Mouse (Mus musculus) MEL (cell line): ENCODE data around the gene Ccdc162. TPM values are rescaled to one million over a fixed set of nuclear protein-coding genes. Genes with fewer than 3 reads are reported as not detected.

Experiments
- DNase-seq: peaks from one replicate; pipeline ENCODE4 v3.0.0; 2011; ENCODE audit warnings: low read depth, low spot score
- H3K27ac ChIP-seq: 2 replicates; pipeline ENCODE4 v1.5.1; 2012; ENCODE audit warnings: low read depth, mild to moderate bottlenecking, control low read depth, low read length, moderate library complexity; ENCODE audit not compliant: control insufficient read depth
- H3K27me3 ChIP-seq, 2 experiments: fragments of 150-350 bp in 1 of 2; sonication (generic) in 1 of 2; 2 replicates each; pipeline ENCODE4 v1.6.1; 2012; ENCODE audit warnings: low read length in 2 of 2, mild to moderate bottlenecking in 2 of 2, improper control_type of control experiment in 1 of 2, moderate library complexity in 1 of 2; ENCODE audit not compliant: insufficient read depth in 2 of 2, control insufficient read depth in 1 of 2
- H3K36me3 ChIP-seq, 2 experiments: 2 replicates each; pipeline ENCODE4 v1.6.1; 2012 to 2014; ENCODE audit warnings: low read length in 2 of 2, improper control_type of control experiment in 1 of 2, inconsistent platforms in 1 of 2, mild to moderate bottlenecking in 1 of 2; ENCODE audit not compliant: insufficient read depth in 2 of 2, control insufficient read depth in 1 of 2
- H3K4me1 ChIP-seq, 2 experiments: fragments of 150-350 bp in 1 of 2; sonication (generic) in 1 of 2; 2 replicates each; pipeline ENCODE4 v1.6.1; 2012; ENCODE audit warnings: low read length in 2 of 2, improper control_type of control experiment in 1 of 2, mild to moderate bottlenecking in 1 of 2; ENCODE audit not compliant: insufficient read depth in 2 of 2, control insufficient read depth in 1 of 2
- H3K4me3 ChIP-seq, 2 experiments: fragments of 150-350 bp in 1 of 2; sonication (generic) in 1 of 2; 2 replicates each; pipeline ENCODE4 v1.5.1; 2012; ENCODE audit warnings: low read depth in 2 of 2, low read length in 2 of 2, mild to moderate bottlenecking in 2 of 2, moderate library complexity in 2 of 2, control low read depth in 1 of 2, improper control_type of control experiment in 1 of 2; ENCODE audit not compliant: control insufficient read depth in 1 of 2, insufficient read depth in 1 of 2
- H3K79me2 ChIP-seq: 2 replicates; pipeline ENCODE4 v1.6.1; 2012; ENCODE audit warnings: mild to moderate bottlenecking, low read length, moderate library complexity; ENCODE audit not compliant: control insufficient read depth, poor library complexity, insufficient read depth
- H3K9ac ChIP-seq: 2 replicates; pipeline ENCODE4 v1.6.1; 2012; ENCODE audit warnings: low read depth, mild to moderate bottlenecking, control low read depth, low read length, moderate library complexity; ENCODE audit not compliant: control insufficient read depth, poor library complexity, severe bottlenecking
- H3K9me3 ChIP-seq: fragments of 150-350 bp; sonication (generic); replicated peaks from 2 replicates; pipeline ENCODE4 v1.6.1; 2012; ENCODE audit warnings: mild to moderate bottlenecking, low read length, improper control_type of control experiment, moderate library complexity; ENCODE audit not compliant: insufficient read depth
- CHD1 ChIP-seq: IDR thresholded peaks from 2 replicates; pipeline ENCODE4 v1.6.1; 2012; ENCODE audit warnings: low read depth, mild to moderate bottlenecking, inconsistent platforms, low read length, improper control_type of control experiment
- CHD2 ChIP-seq: IDR thresholded peaks from 2 replicates; pipeline ENCODE4 v1.6.1; 2011; ENCODE audit warnings: low read length, improper control_type of control experiment
- ELF1 ChIP-seq: IDR thresholded peaks from 2 replicates; pipeline ENCODE4 v1.6.1; 2014; ENCODE audit warnings: low read depth, mild to moderate bottlenecking, inconsistent platforms, low read length, improper control_type of control experiment, moderate library complexity
- ETS1 ChIP-seq: IDR thresholded peaks from 2 replicates; pipeline ENCODE4 v1.6.1; 2012; ENCODE audit warnings: low read depth, mild to moderate bottlenecking, inconsistent platforms, low read length, improper control_type of control experiment, moderate library complexity
- GATA1 ChIP-seq: IDR thresholded peaks from 2 replicates; pipeline ENCODE4 v1.6.1; 2011; ENCODE audit warnings: low read depth, low read length, improper control_type of control experiment
- MAFK ChIP-seq: IDR thresholded peaks from 2 replicates; pipeline ENCODE4 v1.6.1; 2011; ENCODE audit warnings: low read depth, mild to moderate bottlenecking, low read length, improper control_type of control experiment, borderline replicate concordance
- MAX ChIP-seq: IDR thresholded peaks from 2 replicates; pipeline ENCODE4 v1.6.1; 2011; ENCODE audit warnings: low read length, improper control_type of control experiment
- MAZ ChIP-seq: IDR thresholded peaks from 2 replicates; pipeline ENCODE4 v1.6.1; 2012; ENCODE audit warnings: low read depth, mild to moderate bottlenecking, inconsistent platforms, low read length, improper control_type of control experiment
- NRF1 ChIP-seq: IDR thresholded peaks from 2 replicates; pipeline ENCODE4 v1.6.1; 2014; ENCODE audit warnings: low read depth, mild to moderate bottlenecking, inconsistent platforms, low read length, improper control_type of control experiment, moderate library complexity; ENCODE audit not compliant: poor library complexity, insufficient read depth, severe bottlenecking
- POLR2A ChIP-seq, 2 experiments: IDR thresholded peaks; 2 replicates each; pipeline ENCODE4 v1.6.1; 2011 to 2012; ENCODE audit warnings: low read length in 2 of 2, mild to moderate bottlenecking in 2 of 2, control low read depth in 1 of 2, improper control_type of control experiment in 1 of 2, low read depth in 1 of 2, moderate library complexity in 1 of 2; ENCODE audit not compliant: control insufficient read depth in 1 of 2, insufficient read depth in 1 of 2, poor library complexity in 1 of 2
- RAD21 ChIP-seq: IDR thresholded peaks from 2 replicates; pipeline ENCODE4 v1.6.1; 2011; ENCODE audit warnings: mild to moderate bottlenecking, low read depth, low read length, improper control_type of control experiment
- RCOR1 ChIP-seq: IDR thresholded peaks from 2 replicates; pipeline ENCODE4 v1.6.1; 2012; ENCODE audit warnings: low read depth, mild to moderate bottlenecking, inconsistent platforms, low read length, improper control_type of control experiment
- UBTF ChIP-seq: IDR thresholded peaks from 2 replicates; pipeline ENCODE4 v1.6.1; 2012; ENCODE audit warnings: low read depth, mild to moderate bottlenecking, inconsistent platforms, low read length, improper control_type of control experiment, moderate library complexity, borderline replicate concordance; ENCODE audit not compliant: insufficient read depth
- USF1 ChIP-seq: IDR thresholded peaks from 2 replicates; pipeline ENCODE4 v1.6.1; 2014; ENCODE audit warnings: low read depth, mild to moderate bottlenecking, inconsistent platforms, low read length, improper control_type of control experiment, moderate library complexity
- USF2 ChIP-seq, 2 experiments: IDR thresholded peaks; 2 replicates each; pipeline ENCODE4 v1.6.1; 2011 to 2012; ENCODE audit warnings: improper control_type of control experiment in 2 of 2, low read length in 2 of 2, borderline replicate concordance in 1 of 2, inconsistent platforms in 1 of 2, low read depth in 1 of 2, mild to moderate bottlenecking in 1 of 2; ENCODE audit not compliant: insufficient read depth in 1 of 2
- ZKSCAN1 ChIP-seq: IDR thresholded peaks from 2 replicates; pipeline ENCODE4 v1.6.1; 2012; ENCODE audit warnings: low read depth, mild to moderate bottlenecking, inconsistent platforms, low read length, improper control_type of control experiment, moderate library complexity
- ZMIZ1 ChIP-seq: IDR thresholded peaks from 2 replicates; pipeline ENCODE4 v1.6.1; 2012; ENCODE audit warnings: low read depth, mild to moderate bottlenecking, inconsistent platforms, low read length, improper control_type of control experiment, moderate library complexity
- ZNF384 ChIP-seq: IDR thresholded peaks from 2 replicates; pipeline ENCODE4 v1.6.1; 2012; ENCODE audit warnings: low read depth, mild to moderate bottlenecking, inconsistent platforms, low read length, improper control_type of control experiment
- polyA plus RNA-seq, 2 experiments: library from polyadenylated mRNA; stranded (reverse) in 1 of 2; unstranded in 1 of 2; fragments of >175 nt in 1 of 2; fragments of >200 nt in 1 of 2; gene quantifications; 2 replicates each; pipeline versions ENCODE4 v1.2.1 to v1.2.4; 2012; ENCODE audit warnings: low replicate concordance in 2 of 2, low read depth in 1 of 2; ENCODE audit not compliant: insufficient read length in 2 of 2, insufficient read depth in 1 of 2, missing spikeins in 1 of 2
- total RNA-seq: library from RNA; depleted of rRNA; stranded (reverse); fragments of 300-350 nt; gene quantifications from 2 replicates; pipeline ENCODE4 v1.2.3, GENCODE M21; 2012

Ccdc162 gene
- total and polyA plus RNA-seq, 3 experiments: 0.06 TPM; not detected in 2

DNA sequence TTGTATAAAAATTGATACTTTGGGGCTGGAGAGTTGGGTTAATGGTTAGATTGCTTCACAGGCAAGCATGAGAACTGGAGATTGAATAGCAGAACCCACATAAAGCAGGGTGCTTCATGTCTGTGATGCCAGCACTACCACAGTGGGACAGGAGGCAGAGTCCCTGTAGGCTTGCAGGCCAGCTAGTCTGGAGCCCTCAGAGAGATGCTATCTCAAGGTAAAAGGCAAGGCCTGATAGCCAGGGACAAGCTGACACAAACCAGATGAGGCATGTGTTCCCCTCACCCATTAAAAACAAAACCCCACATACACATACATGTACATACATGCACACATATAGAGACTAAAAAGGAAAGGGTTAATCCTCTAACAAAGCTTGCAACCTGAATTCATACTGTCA, 41.6 kb upstream of the Ccdc162 start:
- no peak for DNase-seq
- TF ChIP-seq ZKSCAN1: no peak
- TF ChIP-seq POLR2A (IDR thresholded peaks at IDR 0.05; ENCODE audit: control insufficient read depth in 1 of 2, insufficient read depth in 1 of 2, low read depth in 1 of 2, low read length in 2 of 2, poor library complexity in 1 of 2): no peak
- no peak for TF ChIP-seq GATA1
- no peak for TF ChIP-seq NRF1
- TF ChIP-seq RCOR1: no peak
- TF ChIP-seq ELF1: no peak
- TF ChIP-seq ZNF384: no peak
- TF ChIP-seq USF2 (IDR thresholded peaks at IDR 0.05; ENCODE audit: borderline replicate concordance in 1 of 2, insufficient read depth in 1 of 2, low read depth in 1 of 2, low read length in 2 of 2): no peak
- TF ChIP-seq RAD21: no peak
- TF ChIP-seq MAX: no peak
- no peak for TF ChIP-seq CHD1
- TF ChIP-seq UBTF: no peak
- TF ChIP-seq ETS1: no peak
- no peak for TF ChIP-seq MAFK
- TF ChIP-seq CHD2: no peak
- no peak for TF ChIP-seq MAZ
- no peaks in the 10 kb centered on the region for H3K27me3 ChIP-seq
- H3K4me3 ChIP-seq: no peak overlapping the region
- H3K9me3 ChIP-seq: no peaks in the 10 kb centered on the region
- peaks cover 0 to 3% of the 10 kb centered on the region in 2 experiments; a peak in 1 of 4 replicates for H3K4me1 ChIP-seq
- H3K9ac ChIP-seq: no peak overlapping the region
- H3K36me3 ChIP-seq: no peaks in the 10 kb centered on the region
- no peaks in the 10 kb centered on the region; the same call in 1 of the 2 replicates for H3K79me2 ChIP-seq
- H3K27ac ChIP-seq: no peak overlapping the region

GRCm38 (mm10) chr10:41757226-41757625, 40.8 kb upstream of the Ccdc162 start:
- no peaks in the 10 kb centered on the region for H3K27me3 ChIP-seq
- no peak overlapping the region for H3K27ac ChIP-seq
- no peaks in the 10 kb centered on the region; the same call in 1 of the 2 replicates for H3K79me2 ChIP-seq
- no peak overlapping the region for H3K9ac ChIP-seq
- no peaks in the 10 kb centered on the region for H3K36me3 ChIP-seq
- H3K4me1 ChIP-seq: peaks cover 0 to 3% of the 10 kb centered on the region in 2 experiments; a peak in 1 of 4 replicates
- TF ChIP-seq USF1: no peak
- TF ChIP-seq POLR2A (IDR thresholded peaks at IDR 0.05; ENCODE audit: control insufficient read depth in 1 of 2, insufficient read depth in 1 of 2, low read depth in 1 of 2, low read length in 2 of 2, poor library complexity in 1 of 2): no peak
- no peak for TF ChIP-seq ZMIZ1
- no peak for TF ChIP-seq UBTF
- no peaks in the 10 kb centered on the region for H3K9me3 ChIP-seq
- no peak overlapping the region for H3K4me3 ChIP-seq
- no peak for DNase-seq
